ENCODE assay signal across 15 mouse cellular contexts in genomic region chr11:108877520-108877919, GRCm38 (mm10).
"Had no signal": no experiment of that assay in that cellular context is flagged by ENCODE, and none has a peak within 500 bp of the region (broad histone marks: within the 10 kb centered on the region; RNA-seq: fewer than 3 reads in every experiment).

No protein-coding gene starts in this region.

- H3K4me1 ChIP-seq: neural tube, embryonic 15.5 days; stomach, embryonic 15.5 days had no signal

- H3K36me3 ChIP-seq: neural tube, embryonic 15.5 days; stomach, embryonic 15.5 days had no signal

- H3K27ac ChIP-seq: neural tube, embryonic 15.5 days; stomach, embryonic 15.5 days; stomach, postnatal 0 days had no signal

- DNase-seq: retina, postnatal 1 day; right cerebral cortex, adult 18-20 months; right cerebral cortex, postnatal 14 days; right cerebral cortex, postnatal 25 days; right cerebral cortex, postnatal 4 days; spleen, adult 18-20 months; thymus, adult 18-20 months; thymus, adult 2 months; thymus, postnatal 14 days; thymus, postnatal 25 days; thymus, postnatal 36 days; thymus, postnatal 4 days had no signal

- H3K9me3 ChIP-seq: neural tube, embryonic 15.5 days; stomach, embryonic 15.5 days had no signal

- H3K9ac ChIP-seq: neural tube, embryonic 15.5 days; stomach, embryonic 15.5 days had no signal

- H3K27me3 ChIP-seq: neural tube, embryonic 15.5 days; stomach, embryonic 15.5 days had no signal

- H3K4me2 ChIP-seq: neural tube, embryonic 15.5 days; stomach, embryonic 15.5 days had no signal

- H3K4me3 ChIP-seq: neural tube, embryonic 15.5 days; stomach, embryonic 15.5 days had no signal
